Mouse (Mus musculus) layer of hippocampus, adult 2 months (tissue): ENCODE results near the gene Fbxw8. TPM values are rescaled to one million over a fixed set of nuclear protein-coding genes. Genes with fewer than 3 reads are reported as not detected.

ENCODE experiments used
- DNase-seq, 2 experiments: peaks; one replicate each; pipeline ENCODE4 v3.0.0; 2022; ENCODE audit warnings: low spot score in 2 of 2
- H3K27ac ChIP-seq: fragments of 200-600 bp; 2 replicates; pipeline ENCODE4 v1.8.1; 2022
- H3K4me3 ChIP-seq: fragments of 200-600 bp; 2 replicates; pipeline ENCODE4 v1.8.1; 2022; ENCODE audit warnings: mild to moderate bottlenecking
- CTCF ChIP-seq: fragments of 200-600 bp; conservative IDR thresholded peaks from 2 replicates; pipeline ENCODE4 v1.8.1; 2022; ENCODE audit warnings: antibody characterized with exemption, mild to moderate bottlenecking, moderate library complexity
- long read RNA-seq, 2 experiments: library from polyadenylated mRNA; stranded (forward); transcript quantifications; one replicate each; pipeline ENCODE4 v2.0.0; 2021; ENCODE audit warnings: borderline mapping rate in 2 of 2
- total RNA-seq, 2 experiments: library from RNA; stranded (reverse); gene quantifications; 2 replicates each; pipeline ENCODE4 v1.2.3; 2021

Gene Fbxw8
- 10 to 100 TPM; 33.0 to 36.4 TPM for total RNA-seq
- long read RNA-seq, experiment 1, full-length matches to known transcripts: 30 of 46 reads
- long read RNA-seq, experiment 1, partial matches to known transcripts: 7 of 46 reads
- long read RNA-seq, experiment 1, other reads (novel, unspliced or antisense): 9 of 46 reads
- long read RNA-seq, experiment 2, full-length matches to known transcripts: 53 of 72 reads
- long read RNA-seq, experiment 2, partial matches to known transcripts: 12 of 72 reads
- long read RNA-seq, experiment 2, other reads (novel, unspliced or antisense): 7 of 72 reads

DNA sequence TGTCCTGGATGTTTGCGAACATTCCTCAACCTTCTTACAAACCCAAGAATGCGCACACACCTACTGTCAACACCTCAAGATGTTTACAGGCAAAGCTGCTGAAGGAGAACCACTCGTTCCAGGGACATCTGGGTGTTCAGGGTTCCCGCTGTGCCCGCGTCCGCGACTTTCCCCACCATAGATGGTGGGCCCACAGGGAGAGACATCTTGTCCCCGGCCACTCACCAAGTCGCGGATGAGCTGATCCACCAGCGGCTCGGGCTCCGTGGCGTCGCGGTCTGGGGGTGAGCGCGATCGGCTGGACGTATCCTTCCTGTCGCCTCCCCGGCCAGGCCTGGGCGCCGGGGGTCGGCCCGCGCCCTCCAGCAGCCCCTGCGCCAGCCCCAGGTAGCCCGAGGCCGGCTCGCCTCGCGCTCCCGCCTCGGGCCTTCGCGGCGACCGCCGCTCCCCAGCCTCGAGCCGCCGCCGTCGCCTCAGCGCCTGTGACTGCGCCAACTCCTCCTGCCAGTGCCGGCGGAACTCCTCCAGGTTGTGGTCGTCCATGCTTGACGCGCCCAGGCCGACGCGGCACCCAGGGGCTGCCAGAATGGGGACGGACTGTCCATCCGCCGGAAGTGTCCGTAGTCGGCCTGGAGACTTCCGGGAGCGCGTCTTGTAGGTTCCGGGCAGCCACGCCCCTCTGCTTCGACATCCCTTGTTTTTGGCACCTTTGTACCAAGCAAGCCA, at the start of gene Fbxw8:
TSS of gene Fbxw8 (minus strand) at position 626 of the 726 bp plus-strand sequence.
- Histone ChIP-seq H3K4me3 (peak within 1 kb of the TSS; percentile 90), H3K27ac (peak within 1 kb of the TSS; percentile 83)
- DNase-seq: peak; percentile 79
- TF ChIP-seq CTCF: no peak

DNA sequence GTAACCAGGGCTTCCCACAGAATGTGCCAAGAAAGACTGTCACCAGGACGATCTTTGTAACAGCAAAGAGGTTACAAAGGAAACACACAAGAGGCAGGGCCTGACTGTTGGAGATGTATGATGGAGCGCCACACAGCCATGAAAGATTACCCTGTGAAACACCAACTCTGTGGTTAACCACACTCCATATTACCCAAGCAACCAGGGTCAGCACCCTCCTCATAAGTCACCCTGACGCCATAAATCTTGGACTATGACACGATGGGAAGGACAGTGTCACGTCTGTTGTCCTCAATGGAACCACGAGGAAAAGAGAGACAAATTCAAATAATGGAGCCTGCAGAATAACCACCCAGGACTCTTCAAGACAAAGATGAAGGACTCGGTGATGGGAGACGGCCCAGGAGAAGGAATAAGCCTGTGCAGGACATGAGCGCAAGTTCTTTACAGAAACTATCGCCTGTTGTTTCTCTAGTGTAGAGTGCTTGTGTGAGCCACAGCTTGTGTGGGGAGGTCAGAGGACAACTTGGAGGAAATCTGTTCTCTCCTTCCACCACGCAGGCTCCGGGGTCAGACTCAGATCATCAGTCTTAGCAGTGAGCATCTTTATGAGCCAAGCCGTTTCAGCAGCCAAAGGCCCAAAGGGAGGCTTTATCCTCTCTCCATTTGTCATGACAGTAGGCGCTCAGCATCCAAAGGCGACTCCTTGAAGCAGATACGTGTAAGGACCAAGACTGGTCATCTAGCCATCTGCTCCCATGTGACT, 49.6 kb upstream of the Fbxw8 start:
- no peak for DNase-seq
- no peak overlapping the region for H3K27ac ChIP-seq
- H3K4me3 ChIP-seq: no peak overlapping the region
- TF ChIP-seq CTCF: no peak

DNA sequence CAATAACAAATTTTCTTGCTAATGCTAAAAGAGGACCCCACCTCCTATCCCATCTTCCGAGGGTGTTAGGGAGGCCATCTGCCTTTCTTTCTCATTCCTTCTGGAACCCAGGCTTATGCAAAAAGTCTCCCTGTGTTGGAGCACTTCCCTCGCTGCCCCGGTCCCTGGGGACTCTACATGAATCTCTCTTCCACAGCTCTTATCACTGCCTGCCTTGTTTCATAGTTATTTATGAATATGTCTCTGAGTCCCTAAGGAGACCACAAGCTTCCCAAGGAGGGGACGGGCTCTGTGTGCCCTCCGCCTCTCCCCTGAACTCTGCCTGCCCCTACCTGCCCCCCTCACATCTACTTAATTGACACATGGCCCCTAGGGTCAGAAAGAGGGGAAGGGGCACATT, 44.4 kb upstream of the Fbxw8 start:
- no peak for DNase-seq
- no peak for TF ChIP-seq CTCF
- H3K27ac ChIP-seq: peak overlapping the region; percentile 29; the same call in 1 of the 2 replicates
- no peak overlapping the region for H3K4me3 ChIP-seq

DNA sequence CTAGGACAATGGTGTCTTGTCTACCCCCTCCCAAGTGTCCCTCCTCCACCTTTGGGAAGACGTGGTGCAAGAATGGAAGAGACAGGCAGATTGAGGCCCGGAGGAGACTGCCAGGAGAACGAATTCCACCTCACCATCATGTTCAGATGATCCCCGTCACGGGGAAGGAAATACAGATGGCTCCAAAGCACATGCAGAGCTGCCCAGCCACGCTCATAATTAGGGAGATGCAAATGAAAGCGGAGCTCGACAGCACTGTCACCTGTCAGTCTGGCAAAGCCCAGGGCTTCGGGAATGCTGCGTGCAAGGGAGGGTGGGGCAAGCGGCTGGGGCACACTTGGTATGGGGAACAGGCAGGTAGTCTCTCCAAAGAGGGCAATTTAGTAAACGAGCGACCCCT, 42.2 kb upstream of the Fbxw8 start:
- DNase-seq: peak in 1 of 2 experiments; percentile 42

DNA sequence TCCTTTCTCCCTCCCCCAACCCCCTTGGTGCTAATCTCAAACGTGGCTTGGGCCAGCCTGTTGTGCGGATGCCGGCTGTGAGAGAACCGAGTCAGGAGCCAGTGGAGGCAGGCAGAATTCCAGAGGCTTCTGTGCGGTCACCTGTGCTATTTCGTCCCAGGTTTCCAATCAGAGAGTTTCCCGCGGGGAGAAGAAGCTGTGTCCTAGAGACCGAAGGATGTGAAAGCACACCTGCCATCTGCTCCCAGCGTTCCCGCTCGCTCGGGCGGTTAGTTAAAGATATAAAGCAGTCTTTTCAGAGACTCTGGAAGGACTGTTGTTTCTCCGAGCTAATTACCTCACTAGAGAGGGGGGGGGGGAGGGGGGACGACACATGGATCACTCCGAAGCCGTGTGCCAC, 37.0 kb upstream of the Fbxw8 start:
- Histone ChIP-seq H3K4me3 (peak overlapping the region; percentile 3; the same call in 1 of the 2 replicates), H3K27ac (no peak overlapping the region)
- TF ChIP-seq CTCF: no peak
- no peak for DNase-seq

More for the DNA sequence above, 42.2 kb upstream of the Fbxw8 start:
- TF ChIP-seq CTCF: no peak
- Histone ChIP-seq H3K27ac (peak overlapping the region; percentile 23; the same call in 1 of the 2 replicates), H3K4me3 (no peak overlapping the region)

DNA sequence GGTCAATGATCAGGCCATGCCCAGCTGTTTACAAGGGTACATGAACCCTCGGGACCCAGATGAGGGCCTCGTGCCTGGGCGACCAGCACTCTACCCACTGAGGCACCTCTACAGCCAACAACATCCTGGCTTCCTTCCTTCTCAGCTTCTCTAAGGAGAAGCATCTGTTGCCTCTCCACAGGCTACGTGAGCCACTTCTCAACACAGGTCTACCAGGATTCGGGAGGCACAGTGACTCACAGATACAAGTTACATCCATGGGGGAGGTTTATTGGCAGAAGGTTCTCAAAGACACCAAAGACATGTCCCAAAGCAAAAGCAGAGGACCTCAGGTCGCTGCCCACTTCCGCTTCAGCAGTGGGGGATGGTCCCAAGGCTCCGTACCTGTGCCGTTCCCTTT, 35.2 kb upstream of the Fbxw8 start:
- TF ChIP-seq CTCF: no peak
- Histone ChIP-seq H3K4me3 (no peak overlapping the region), H3K27ac (no peak overlapping the region)
- DNase-seq: no peak

DNA sequence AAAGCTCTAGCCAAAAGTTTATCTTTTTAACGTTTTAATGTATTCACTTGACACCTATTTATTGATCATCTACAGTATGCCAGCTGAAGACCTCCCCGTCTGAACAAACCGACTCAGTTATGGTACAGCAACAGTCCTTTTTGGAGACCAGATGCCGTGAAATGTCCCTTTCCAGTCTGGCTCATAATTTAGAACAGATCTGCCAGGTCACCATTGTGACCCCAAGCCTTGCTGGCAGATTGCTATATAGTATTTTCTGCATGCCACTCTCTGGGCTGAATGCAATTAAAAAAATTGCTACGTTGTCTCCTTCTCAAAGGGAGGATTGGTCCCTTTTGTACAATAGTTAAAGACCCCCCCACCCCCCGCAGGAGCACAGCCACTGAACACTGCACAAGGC, 33.1 kb upstream of the Fbxw8 start:
- no peak for DNase-seq
- no peak for TF ChIP-seq CTCF
- Histone ChIP-seq H3K27ac (no peak overlapping the region), H3K4me3 (no peak overlapping the region)

DNA sequence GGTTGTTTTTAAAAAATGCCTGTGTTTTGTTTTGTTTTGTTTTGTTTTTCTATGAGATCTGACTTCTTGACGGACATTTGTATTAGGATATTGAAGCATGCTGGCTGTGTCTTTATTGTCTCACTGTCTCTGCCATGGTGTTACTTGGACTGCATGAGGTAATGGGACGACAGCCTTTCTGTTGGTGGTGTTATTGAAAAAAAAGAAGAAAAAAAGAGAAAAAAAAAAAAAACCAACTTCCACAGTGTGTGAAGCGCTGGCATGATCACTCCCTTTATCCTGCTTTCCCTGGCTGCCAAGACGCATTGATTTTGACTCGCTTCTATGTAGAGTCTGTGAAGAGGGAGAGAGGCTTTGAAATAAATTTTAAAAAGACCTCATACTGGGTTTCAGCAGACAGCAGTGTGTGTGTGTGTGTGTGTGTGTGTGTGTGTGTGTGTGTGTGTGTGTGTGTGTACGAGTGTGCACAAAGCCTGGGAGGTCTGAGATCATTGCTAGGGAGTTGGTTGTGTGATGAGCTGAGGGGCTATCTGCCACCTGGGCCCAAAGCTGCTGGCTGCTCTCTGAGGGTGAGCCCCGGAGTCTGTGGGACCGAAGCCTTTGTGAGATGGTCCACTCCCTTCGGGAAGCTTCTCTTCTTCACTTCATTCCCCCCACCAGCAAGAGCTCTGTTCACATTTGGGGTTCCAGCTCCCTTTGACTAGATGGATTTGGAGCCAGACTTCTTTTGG, 31.8 kb upstream of the Fbxw8 start:
- H3K4me3 ChIP-seq: no peak overlapping the region
- no peak for DNase-seq
- no peak overlapping the region for H3K27ac ChIP-seq
- no peak for TF ChIP-seq CTCF

DNA sequence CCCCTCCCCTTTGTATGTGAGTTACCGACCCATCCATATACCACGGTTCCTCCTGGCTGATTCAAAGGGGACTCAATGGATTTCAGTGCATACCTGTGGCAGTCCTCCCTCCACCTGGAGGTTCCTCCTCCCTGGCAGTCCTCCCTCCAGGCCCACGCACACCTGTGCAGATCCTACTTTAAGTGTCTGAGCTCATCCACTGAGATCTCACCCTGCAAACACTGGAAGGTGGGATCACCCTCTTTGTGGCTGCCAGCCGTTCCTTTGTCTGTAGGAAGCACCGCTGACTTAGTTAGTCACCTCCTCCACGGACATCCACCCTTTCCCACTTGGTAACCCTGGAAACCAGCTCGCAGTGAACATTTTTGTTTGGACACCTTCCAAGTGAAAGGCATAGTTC, 22.4 kb upstream of the Fbxw8 start:
- TF ChIP-seq CTCF: no peak
- DNase-seq: no peak
- no peak overlapping the region for H3K27ac ChIP-seq
- no peak overlapping the region for H3K4me3 ChIP-seq

DNA sequence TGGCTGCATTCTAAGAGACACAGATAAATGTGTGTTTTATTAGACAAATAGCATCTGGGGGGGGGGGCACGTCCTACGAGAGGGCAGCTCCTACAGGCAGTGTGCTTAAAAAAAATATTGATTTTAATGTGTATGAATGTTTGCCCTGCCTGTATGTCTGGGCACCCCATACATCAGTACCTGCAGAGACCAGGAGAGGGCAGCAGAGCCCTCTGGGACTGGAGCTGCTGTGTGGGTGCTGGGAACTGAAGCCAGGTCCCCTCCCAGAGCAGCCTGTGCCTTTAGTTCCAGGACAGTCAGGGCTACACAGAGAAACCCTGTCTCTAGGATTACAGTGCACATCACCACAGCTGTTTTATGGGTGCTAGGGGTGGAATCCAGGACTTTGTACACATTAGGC, 19.9 kb upstream of the Fbxw8 start:
- H3K27ac ChIP-seq: no peak overlapping the region
- TF ChIP-seq CTCF: peak; percentile 65
- H3K4me3 ChIP-seq: no peak overlapping the region
- DNase-seq: no peak

DNA sequence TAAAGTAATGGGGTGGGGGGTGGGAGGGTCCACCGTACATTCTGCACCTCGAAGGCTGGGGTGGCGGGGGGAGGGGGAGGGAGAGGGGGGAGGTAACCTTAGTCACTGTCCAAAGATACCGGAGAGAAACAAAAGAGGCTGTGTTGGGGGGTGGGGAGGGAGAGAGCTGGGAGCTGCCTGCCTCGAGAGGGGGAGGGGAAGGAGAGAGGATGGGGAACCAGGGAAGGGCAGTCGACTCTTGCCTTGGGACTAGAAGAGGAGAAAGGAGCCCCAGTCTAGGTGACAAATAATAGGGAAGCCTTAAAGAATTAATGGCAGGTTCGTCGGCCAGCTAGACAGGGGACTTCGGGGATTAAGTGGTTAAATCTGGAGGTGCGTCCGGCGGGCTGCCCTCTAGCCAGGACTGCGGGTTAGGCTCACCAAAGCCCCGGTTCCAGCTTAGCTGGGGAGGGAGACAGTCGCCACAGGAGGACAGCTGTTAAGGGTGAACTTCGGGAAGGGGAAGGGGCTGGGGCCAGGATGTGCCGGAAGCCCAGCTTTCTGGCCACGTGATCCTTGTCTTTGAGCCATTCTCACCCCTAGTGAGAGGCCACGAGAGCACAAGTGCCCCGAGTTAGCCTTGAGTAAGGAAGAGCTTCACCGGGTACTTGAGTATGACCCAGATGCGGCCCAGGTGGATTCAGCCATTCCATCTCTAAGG, 19.2 kb upstream of the Fbxw8 start:
- no peak for DNase-seq
- TF ChIP-seq CTCF: no peak
- Histone ChIP-seq H3K27ac (no peak overlapping the region), H3K4me3 (no peak overlapping the region)
